Mouse (Mus musculus): ENCODE data around the gene Gm43517.

GRCm38 (mm10) chr12:49392041-49392390 is 7.0 kb downstream of the Gm43517 start:
- no peak for TF ChIP-seq ZNF384 (IDR thresholded peaks at IDR 0.05; ENCODE audit: low read depth, low read length)
- no peak for TF ChIP-seq ZC3H11A (IDR thresholded peaks at IDR 0.05; ENCODE audit: borderline replicate concordance, low read depth, low read length)
- no peak for TF ChIP-seq HCFC1 (IDR thresholded peaks at IDR 0.05; ENCODE audit: borderline replicate concordance, insufficient read depth, low read length)
